Comparison of ENCODE assay signal across 19 mouse cellular contexts in the genomic region with DNA sequence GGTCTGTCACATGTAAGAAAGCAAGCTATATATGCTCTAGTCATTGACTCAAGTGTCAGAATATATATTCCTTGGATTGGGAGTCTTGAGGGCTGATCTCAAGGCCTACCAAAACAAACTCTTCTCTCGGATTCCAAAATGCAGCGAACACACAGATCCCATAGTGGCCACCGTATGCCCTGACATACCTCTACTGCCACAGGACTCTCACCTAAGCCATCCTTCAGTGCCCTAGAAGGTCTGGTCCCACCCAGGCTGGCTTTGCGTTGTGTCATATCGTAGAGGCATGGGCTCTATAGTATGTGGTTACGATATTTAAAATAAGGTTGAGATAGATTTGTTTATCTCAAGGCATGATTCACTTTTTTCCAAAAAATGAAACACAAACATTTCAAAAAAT.
"Had no signal": no experiment of that assay in that cellular context is flagged by ENCODE, and none has a peak within 500 bp of the region (broad histone marks: within the 10 kb centered on the region; RNA-seq: fewer than 3 reads in every experiment).

No protein-coding gene starts in this region.

- H3K4me3 ChIP-seq: embryonic facial prominence, embryonic 10.5 days; embryonic facial prominence, embryonic 12.5 days; embryonic facial prominence, embryonic 13.5 days; embryonic facial prominence, embryonic 15.5 days; erythroblast, embryonic 14.5 days; forebrain, embryonic 10.5 days; forebrain, embryonic 12.5 days; forebrain, embryonic 13.5 days; forebrain, embryonic 15.5 days; gastrocnemius, adult 2 months had no signal

- H3K36me3 ChIP-seq: embryonic facial prominence, embryonic 10.5 days; embryonic facial prominence, embryonic 12.5 days; embryonic facial prominence, embryonic 13.5 days; embryonic facial prominence, embryonic 15.5 days; forebrain, embryonic 12.5 days; forebrain, embryonic 15.5 days had no signal

- H3K27me3 ChIP-seq: embryonic facial prominence, embryonic 12.5 days; embryonic facial prominence, embryonic 13.5 days; embryonic facial prominence, embryonic 15.5 days; forebrain, embryonic 12.5 days; forebrain, embryonic 13.5 days; forebrain, embryonic 15.5 days had no signal

- H3K4me1 ChIP-seq: embryonic facial prominence, embryonic 10.5 days; embryonic facial prominence, embryonic 12.5 days; forebrain, embryonic 10.5 days; forebrain, embryonic 12.5 days had no signal

- H3K9ac ChIP-seq: embryonic facial prominence, embryonic 12.5 days; embryonic facial prominence, embryonic 13.5 days; embryonic facial prominence, embryonic 15.5 days; forebrain, embryonic 12.5 days; forebrain, embryonic 13.5 days; forebrain, embryonic 15.5 days; forebrain, postnatal 0 days had no signal

- DNase-seq: cerebellum, adult 2 months; cerebellum, adult 8-10 months; cerebellum, adult 9-10 months; cerebellum, adult 9-11 months; cerebellum, postnatal 10 days; cerebellum, postnatal 14 days; cerebellum, postnatal 36 days; embryo, embryonic 11 days; forebrain, postnatal 0 days had no signal

- H3K9me3 ChIP-seq: embryonic facial prominence, embryonic 10.5 days; embryonic facial prominence, embryonic 12.5 days; embryonic facial prominence, embryonic 13.5 days; embryonic facial prominence, embryonic 15.5 days; forebrain, embryonic 10.5 days; forebrain, embryonic 12.5 days; forebrain, embryonic 13.5 days; forebrain, embryonic 15.5 days had no signal

- H3K27ac ChIP-seq: embryonic facial prominence, embryonic 10.5 days; embryonic facial prominence, embryonic 12.5 days; embryonic facial prominence, embryonic 13.5 days; embryonic facial prominence, embryonic 15.5 days; forebrain, embryonic 10.5 days; forebrain, embryonic 12.5 days; forebrain, embryonic 13.5 days; forebrain, embryonic 15.5 days; gastrocnemius, adult 2 months had no signal
